Mouse (Mus musculus) brain, adult 2 months (tissue): ENCODE results near the gene Megf11.
"Not testable (repeated sequence)": the region's sequence is repeated elsewhere in the genome, so short reads cannot be mapped to it uniquely, and the experiment has no call there.

Experiments used
- DNase-seq: peaks from one replicate; pipeline ENCODE4 v3.0.0; 2011; ENCODE audit warnings: low read depth, low spot score

Gene Megf11

GRCm38 (mm10) chr9:64466090-64466489 lies 80.7 kb downstream of the Megf11 start:
- DNase-seq = no peak

GRCm38 (mm10) chr9:64466564-64466963 lies 81.1 kb downstream of the Megf11 start:
- DNase-seq = peak; percentile 87

GRCm38 (mm10) chr9:64470806-64471205 lies 85.4 kb downstream of the Megf11 start:
- DNase-seq = peak; percentile 63

- DNase-seq = no peak
These were observed 85.9 kb downstream of the Megf11 start for GRCm38 (mm10) chr9:64471336-64471735.

GRCm38 (mm10) chr9:64472165-64472564 lies 86.7 kb downstream of the Megf11 start:
- no peak for DNase-seq

- no peak for DNase-seq
These were observed 87.3 kb downstream of the Megf11 start for GRCm38 (mm10) chr9:64472743-64473142.

GRCm38 (mm10) chr9:64473170-64473569 lies 87.7 kb downstream of the Megf11 start:
- no peak for DNase-seq

GRCm38 (mm10) chr9:64473695-64474094 lies 88.3 kb downstream of the Megf11 start:
- DNase-seq = peak; percentile 55

- DNase-seq = no peak
These were observed 88.7 kb downstream of the Megf11 start for GRCm38 (mm10) chr9:64474142-64474541.

GRCm38 (mm10) chr9:64475942-64476341 lies 90.5 kb downstream of the Megf11 start:
- DNase-seq = no peak

GRCm38 (mm10) chr9:64477397-64477796 lies 92.0 kb downstream of the Megf11 start:
- DNase-seq = not testable (repeated sequence)

- DNase-seq = peak; percentile 90
These were observed 96.7 kb downstream of the Megf11 start for GRCm38 (mm10) chr9:64482126-64482525.

- peak; percentile 95 for DNase-seq
These were observed 102.0 kb downstream of the Megf11 start for GRCm38 (mm10) chr9:64487377-64487776.

GRCm38 (mm10) chr9:64494647-64495046 lies 109.2 kb downstream of the Megf11 start:
- DNase-seq = peak; percentile 69

- DNase-seq = peak; percentile 61
These were observed 113.5 kb downstream of the Megf11 start for GRCm38 (mm10) chr9:64498929-64499328.

GRCm38 (mm10) chr9:64501211-64501610 lies 115.8 kb downstream of the Megf11 start:
- peak; percentile 89 for DNase-seq

GRCm38 (mm10) chr9:64503996-64504395 lies 118.6 kb downstream of the Megf11 start:
- no peak for DNase-seq

- no peak for DNase-seq
These were observed 119.0 kb downstream of the Megf11 start for GRCm38 (mm10) chr9:64504456-64504855.

GRCm38 (mm10) chr9:64504921-64505320 lies 119.5 kb downstream of the Megf11 start:
- DNase-seq = peak; percentile 92

- DNase-seq = no peak
These were observed 121.2 kb downstream of the Megf11 start for GRCm38 (mm10) chr9:64506440-64507206.

GRCm38 (mm10) chr9:64507207-64507517 lies 121.7 kb downstream of the Megf11 start:
- DNase-seq = no peak

- DNase-seq = peak; percentile 44
These were observed 122.6 kb downstream of the Megf11 start for GRCm38 (mm10) chr9:64507995-64508394.

- no peak for DNase-seq
These were observed 129.4 kb downstream of the Megf11 start for GRCm38 (mm10) chr9:64514826-64515225.
